Mouse (Mus musculus) MN1 (cell line): ENCODE data around the gene Psph.

Experiments
- DNase-seq: peaks from one replicate; pipeline ENCODE4 v3.0.0-alpha.2; 2016; ENCODE audit warnings: low spot score

The Psph gene

GRCm38 (mm10) chr5:129731021-129731420, 56.2 kb downstream of the Psph start:
- DNase-seq, result no peak

DNA sequence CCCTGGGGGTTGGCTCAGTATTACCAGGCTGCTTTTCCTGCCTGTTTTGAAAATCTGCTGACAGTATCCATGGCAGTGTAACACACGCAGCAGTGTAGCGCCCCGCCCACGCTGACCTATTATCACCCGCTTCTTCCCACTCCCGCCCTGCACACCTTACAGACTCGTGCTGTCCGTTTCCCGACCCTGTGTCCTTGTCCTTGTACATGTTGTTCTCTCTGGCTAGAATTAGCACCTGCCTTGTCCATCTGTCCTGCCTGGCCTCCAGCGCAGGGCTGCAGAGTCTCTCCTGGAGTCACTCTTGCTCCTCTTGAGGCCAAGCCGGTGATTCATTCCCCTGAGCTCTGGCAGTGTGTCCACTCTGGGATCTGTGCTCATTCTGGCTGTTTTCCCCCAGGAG, 56.9 kb downstream of the Psph start:
- peak; percentile 72 for DNase-seq

GRCm38 (mm10) chr5:129729286-129729685, 58.0 kb downstream of the Psph start:
- no peak for DNase-seq

- DNase-seq, result no peak
These were observed 60.5 kb downstream of the Psph start for GRCm38 (mm10) chr5:129726784-129727183.

DNA sequence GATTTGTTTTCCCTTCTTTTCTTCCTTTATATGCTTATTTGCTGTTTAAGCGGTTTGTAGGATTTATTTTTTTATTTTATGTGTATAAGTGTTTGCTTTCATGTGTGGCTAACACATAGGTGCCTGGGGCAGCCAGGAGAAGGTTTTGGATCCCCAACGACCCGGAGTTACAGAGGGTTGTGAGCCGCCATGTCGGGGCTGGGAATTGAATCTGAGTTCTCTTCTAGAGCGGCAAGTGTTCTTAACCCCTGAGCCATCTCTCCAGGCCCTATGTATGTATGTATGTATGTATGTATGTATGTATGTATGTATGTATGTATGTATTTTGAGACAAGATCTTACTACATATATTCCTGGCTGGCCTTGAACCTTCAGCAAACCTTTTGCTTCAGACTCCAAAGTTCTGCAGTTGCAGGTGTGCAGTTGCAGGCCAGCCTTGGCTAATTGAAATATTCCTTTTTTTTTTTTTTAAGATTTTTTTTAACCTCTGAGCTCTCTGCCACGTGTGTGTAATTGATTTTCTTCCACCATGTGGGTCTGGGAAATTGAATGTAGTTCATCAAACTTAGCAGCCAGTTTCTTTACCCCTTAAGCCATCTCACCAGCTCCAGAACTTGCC, 61.4 kb downstream of the Psph start:
- no peak for DNase-seq

GRCm38 (mm10) chr5:129724834-129725773, 62.1 kb downstream of the Psph start, which contains the start of gene Nipsnap2:
Gene Nipsnap2 (plus strand): TSS chr5:129725063.
- peak; percentile 94 for DNase-seq

DNA sequence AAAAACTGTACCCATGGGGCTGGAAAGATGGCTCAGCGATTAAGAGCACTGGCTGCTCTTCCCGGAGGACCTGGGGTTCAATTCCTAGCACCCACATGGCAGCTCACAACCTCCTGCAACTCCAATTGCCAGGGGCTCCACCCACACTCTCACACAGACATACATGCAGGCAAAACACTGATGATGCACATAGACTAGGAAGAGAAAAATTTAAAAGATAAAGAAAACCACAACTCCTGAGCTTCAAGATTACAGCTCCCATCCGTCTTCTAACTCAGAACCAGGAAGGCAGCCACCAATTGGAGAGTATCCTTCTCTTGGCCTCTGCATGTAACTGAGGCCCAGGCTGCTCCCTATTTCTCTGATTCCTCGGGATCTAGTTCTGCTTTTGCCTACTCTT, 63.0 kb downstream of the Psph start:
- DNase-seq, result no peak

DNA sequence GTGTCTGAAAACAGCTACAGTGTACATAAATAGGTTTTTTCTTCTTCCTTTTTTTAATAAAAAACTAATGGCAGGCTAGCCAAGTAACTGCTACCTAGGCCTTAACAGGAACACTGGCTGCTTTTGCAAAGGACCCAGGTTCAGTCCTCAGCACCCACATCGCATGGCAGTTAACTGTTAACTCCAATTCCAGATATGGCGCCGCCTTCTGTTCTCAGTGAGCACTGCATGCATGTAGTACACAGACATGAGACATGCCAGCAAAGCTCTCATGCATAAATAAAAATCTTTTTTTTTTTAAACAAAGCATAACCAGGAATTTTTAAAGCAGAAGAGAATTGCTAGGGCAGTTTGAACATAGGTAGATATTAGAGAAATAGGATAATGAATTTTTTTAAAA, 67.1 kb downstream of the Psph start:
- no peak for DNase-seq

DNA sequence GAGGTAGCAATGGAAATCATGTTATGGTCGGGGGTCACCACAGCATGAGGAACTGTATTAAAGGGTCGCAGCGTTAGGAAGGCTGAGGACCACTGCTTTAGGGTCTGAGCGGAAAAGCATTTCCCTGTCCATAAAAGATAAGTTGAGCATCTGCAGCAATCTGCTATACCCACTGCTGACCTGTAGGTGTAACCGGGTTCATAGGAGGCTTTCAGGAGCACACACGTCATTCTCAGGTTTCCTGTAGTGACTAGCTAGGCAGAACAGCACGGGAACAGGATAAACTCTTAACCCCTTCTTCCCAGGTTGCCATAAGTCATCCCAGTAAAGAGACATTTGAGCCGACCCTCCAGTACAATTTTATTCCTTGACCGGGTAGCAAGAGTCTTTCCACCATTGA, 70.2 kb downstream of the Psph start:
- DNase-seq, result no peak
